Mouse (Mus musculus): ENCODE measurements around the gene Slc25a11. TPM values are rescaled to one million over a fixed set of nuclear protein-coding genes. Genes with fewer than 3 reads are reported as not detected.

Gene Slc25a11
- polyA plus RNA-seq, 1 experiment from 2014 or later: 157 TPM

- no peaks in the 10 kb centered on the region for H3K27me3 ChIP-seq (ENCODE audit: control insufficient read depth, insufficient read depth, low read length)
- H3K4me2 ChIP-seq (replicated peaks; ENCODE audit: low read depth, low read length): peak overlapping the region; percentile 85
- WGBS: 7% methylated on average over 16 of the region's 16 CpGs
- H3K4me3 ChIP-seq (ENCODE audit: low read depth, low read length): peak overlapping the region; percentile 100
- peaks cover 28% of the 10 kb centered on the region for H3K4me1 ChIP-seq (ENCODE audit: control insufficient read depth, insufficient read depth, low read length)
- peak overlapping the region; percentile 98 for H3K9ac ChIP-seq (replicated peaks; ENCODE audit: low read depth, low read length)
- H3K36me3 ChIP-seq (ENCODE audit: control insufficient read depth, insufficient read depth, low read length): peaks cover 10% of the 10 kb centered on the region; the same call in 1 of the 2 replicates
- H3K27ac ChIP-seq (ENCODE audit: low read length): peak overlapping the region; percentile 99
- ATAC-seq (ENCODE audit: insufficient number of reproducible peaks, insufficient read depth, low FRiP score, low read depth): no peak
- H3K9me3 ChIP-seq (ENCODE audit: control insufficient read depth, low read depth, low read length): no peaks in the 10 kb centered on the region
Measured at GRCm38 (mm10) chr11:70656456-70656927, 9.2 kb upstream of the Slc25a11 start.

GRCm38 (mm10) chr11:70655571-70656455 lies 8.5 kb upstream of the Slc25a11 start:
- H3K4me3 ChIP-seq (ENCODE audit: low read depth, low read length): peak overlapping the region; percentile 100
- peak overlapping the region; percentile 85 for H3K4me2 ChIP-seq (replicated peaks; ENCODE audit: low read depth, low read length)
- peaks cover 33% of the 10 kb centered on the region for H3K4me1 ChIP-seq (ENCODE audit: control insufficient read depth, insufficient read depth, low read length)
- no peaks in the 10 kb centered on the region for H3K27me3 ChIP-seq (ENCODE audit: control insufficient read depth, insufficient read depth, low read length)
- ATAC-seq (ENCODE audit: insufficient number of reproducible peaks, insufficient read depth, low FRiP score, low read depth): peak; percentile 38; the same call in 1 of the 2 replicates
- H3K9ac ChIP-seq (replicated peaks; ENCODE audit: low read depth, low read length): peak overlapping the region; percentile 98
- H3K9me3 ChIP-seq (ENCODE audit: control insufficient read depth, low read depth, low read length): no peaks in the 10 kb centered on the region
- H3K27ac ChIP-seq (ENCODE audit: low read length): peak overlapping the region; percentile 99
- H3K36me3 ChIP-seq (ENCODE audit: control insufficient read depth, insufficient read depth, low read length): peaks cover 17% of the 10 kb centered on the region
- WGBS: under 1% methylated on average over 61 of the region's 61 CpGs

DNA sequence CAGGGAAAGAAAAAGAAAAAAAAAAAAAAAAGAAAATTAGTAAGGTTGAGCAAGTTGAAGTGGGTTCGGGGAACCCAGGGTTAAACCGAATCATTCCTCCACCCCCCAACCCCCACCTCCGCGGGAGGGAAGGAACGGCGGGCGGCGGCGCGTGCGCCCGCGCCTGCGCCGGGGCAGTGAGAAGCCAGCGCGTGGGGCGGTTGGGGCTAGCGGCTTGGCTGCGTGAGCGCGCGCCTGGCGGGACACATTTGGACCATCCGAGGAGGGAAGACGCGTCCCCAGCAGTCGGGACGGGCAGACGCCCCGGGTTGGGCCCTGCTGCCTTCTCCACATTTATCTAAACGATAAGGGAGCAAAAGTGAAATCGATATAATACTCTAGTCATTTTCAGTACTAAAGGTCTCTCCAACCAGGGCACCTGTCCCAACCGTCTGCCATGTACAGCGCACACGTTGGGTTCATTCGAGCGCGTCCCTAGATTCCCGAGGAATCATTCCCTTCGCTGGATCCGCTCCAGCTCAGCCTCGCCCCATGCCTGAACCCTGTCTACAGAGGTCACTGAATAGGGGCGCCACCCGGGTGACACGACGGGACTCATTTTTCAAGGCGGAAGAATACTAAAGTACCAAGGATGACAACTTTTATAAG lies 7.8 kb upstream of the Slc25a11 start:
- Histone ChIP-seq H3K4me1 (ENCODE audit: control insufficient read depth, insufficient read depth, low read length) (peaks cover 35% of the 10 kb centered on the region), H3K36me3 (ENCODE audit: control insufficient read depth, insufficient read depth, low read length) (peaks cover 24% of the 10 kb centered on the region), H3K9ac (replicated peaks; ENCODE audit: low read depth, low read length) (peak overlapping the region; percentile 98), H3K4me2 (replicated peaks; ENCODE audit: low read depth, low read length) (peak overlapping the region; percentile 85), H3K4me3 (ENCODE audit: low read depth, low read length) (peak overlapping the region; percentile 100), H3K9me3 (ENCODE audit: control insufficient read depth, low read depth, low read length) (no peaks in the 10 kb centered on the region), H3K27me3 (ENCODE audit: control insufficient read depth, insufficient read depth, low read length) (no peaks in the 10 kb centered on the region), H3K27ac (ENCODE audit: low read length) (peak overlapping the region; percentile 99)
- under 1% methylated on average over 48 of the region's 48 CpGs for WGBS
- ATAC-seq (ENCODE audit: insufficient number of reproducible peaks, insufficient read depth, low FRiP score, low read depth): peak; percentile 29

GRCm38 (mm10) chr11:70654198-70654922 lies 7.1 kb upstream of the Slc25a11 start, which contains the start of gene Pfn1:
Gene Pfn1 (minus strand): TSS chr11:70654644.
- WGBS: under 1% methylated on average over 57 of the region's 61 CpGs
- ATAC-seq (ENCODE audit: insufficient number of reproducible peaks, insufficient read depth, low FRiP score, low read depth): peak; percentile 43; the same call in 1 of the 2 replicates

DNA sequence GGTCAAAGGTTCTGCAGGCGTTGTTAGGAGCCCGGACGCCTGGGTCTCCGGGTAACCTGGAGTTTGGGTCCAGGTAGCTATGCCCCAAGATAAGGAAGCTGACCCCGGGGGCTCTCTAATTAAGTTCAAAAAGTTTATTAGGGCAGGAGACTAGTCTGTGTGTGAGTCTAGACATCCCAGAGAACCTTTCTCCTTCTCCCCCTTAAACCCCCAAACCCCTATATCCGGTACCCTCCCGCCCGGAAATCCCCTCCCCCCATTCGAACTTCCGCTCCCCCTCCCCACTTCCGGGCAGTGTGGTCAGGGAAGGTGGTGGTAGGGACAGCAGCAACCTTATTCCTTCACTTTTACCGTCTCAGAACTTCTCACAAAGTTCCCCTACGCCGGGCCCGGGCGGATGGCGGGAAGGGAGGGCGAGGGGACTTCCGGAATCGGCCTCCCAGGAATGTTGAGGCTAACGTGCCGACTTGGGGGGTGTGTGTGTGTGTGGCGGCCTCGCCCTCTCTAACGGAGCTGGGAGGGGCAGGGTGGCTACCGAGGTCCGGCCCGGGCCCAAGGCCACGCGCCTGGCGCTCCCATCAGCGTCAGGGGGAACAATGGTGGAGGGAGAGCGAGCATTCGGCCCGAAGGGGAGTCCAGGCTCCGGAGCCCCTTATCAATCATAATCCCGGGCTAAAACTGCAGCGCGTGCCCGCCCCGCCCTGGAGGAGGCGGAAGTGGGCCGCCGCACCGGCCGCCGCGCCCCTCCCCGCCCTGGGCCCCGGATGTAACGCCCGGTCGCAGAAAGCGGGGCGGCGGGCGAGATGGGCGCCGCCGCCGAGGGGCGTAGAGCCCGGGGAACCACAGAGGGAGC lies 6.3 kb upstream of the Slc25a11 start:
- Histone ChIP-seq H3K4me2 (replicated peaks; ENCODE audit: low read depth, low read length) (peak overlapping the region; percentile 85), H3K27ac (ENCODE audit: low read length) (peak overlapping the region; percentile 99), H3K9me3 (ENCODE audit: control insufficient read depth, low read depth, low read length) (no peaks in the 10 kb centered on the region), H3K27me3 (ENCODE audit: control insufficient read depth, insufficient read depth, low read length) (no peaks in the 10 kb centered on the region), H3K4me1 (ENCODE audit: control insufficient read depth, insufficient read depth, low read length) (peaks cover 38% of the 10 kb centered on the region), H3K36me3 (ENCODE audit: control insufficient read depth, insufficient read depth, low read length) (peaks cover 37% of the 10 kb centered on the region), H3K9ac (replicated peaks; ENCODE audit: low read depth, low read length) (peak overlapping the region; percentile 98), H3K4me3 (ENCODE audit: low read depth, low read length) (peak overlapping the region; percentile 100)
- WGBS: under 1% methylated on average over 62 of the region's 63 CpGs
- peak; percentile 29; the same call in 1 of the 2 replicates for ATAC-seq (ENCODE audit: insufficient number of reproducible peaks, insufficient read depth, low FRiP score, low read depth)

More at GRCm38 (mm10) chr11:70654198-70654922, 7.1 kb upstream of the Slc25a11 start, which contains the start of gene Pfn1:
- H3K4me2 ChIP-seq (replicated peaks; ENCODE audit: low read depth, low read length): peak within 1 kb of the TSS; percentile 85
- H3K27ac ChIP-seq (ENCODE audit: low read length): peak within 1 kb of the TSS; percentile 99
- H3K9ac ChIP-seq (replicated peaks; ENCODE audit: low read depth, low read length): peak within 1 kb of the TSS; percentile 98
- H3K27me3 ChIP-seq (ENCODE audit: control insufficient read depth, insufficient read depth, low read length): no peaks in the 10 kb centered on the region
- H3K9me3 ChIP-seq (ENCODE audit: control insufficient read depth, low read depth, low read length): no peaks in the 10 kb centered on the region
- H3K36me3 ChIP-seq (ENCODE audit: control insufficient read depth, insufficient read depth, low read length): peaks cover 31% of the 10 kb centered on the region
- peak within 1 kb of the TSS; percentile 100 for H3K4me3 ChIP-seq (ENCODE audit: low read depth, low read length)
- peaks cover 35% of the 10 kb centered on the region for H3K4me1 ChIP-seq (ENCODE audit: control insufficient read depth, insufficient read depth, low read length)

DNA sequence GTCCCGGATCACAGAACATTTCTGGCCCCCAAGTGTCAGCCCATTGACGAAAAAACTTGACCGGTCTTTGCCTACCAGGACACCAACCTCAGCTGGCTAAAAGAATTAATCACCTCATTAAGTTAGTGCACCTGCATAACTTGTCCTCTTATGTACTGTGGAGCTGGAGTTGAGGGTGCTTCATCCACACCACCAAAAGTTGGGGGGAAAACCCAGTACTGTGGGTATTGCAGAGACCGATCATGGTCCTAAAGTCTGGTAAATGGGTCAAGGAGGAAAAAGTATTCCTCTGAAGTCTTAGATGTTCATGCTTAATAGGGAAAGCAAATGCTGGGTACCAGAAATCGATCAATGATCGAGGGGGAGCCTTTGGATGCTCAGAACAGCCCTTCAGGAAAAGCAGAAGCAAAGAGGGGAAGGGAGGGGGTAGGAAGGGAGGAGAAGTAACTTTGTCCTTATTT lies 5.6 kb upstream of the Slc25a11 start:
- H3K4me2 ChIP-seq (replicated peaks; ENCODE audit: low read depth, low read length): peak overlapping the region; percentile 85
- no peaks in the 10 kb centered on the region for H3K27me3 ChIP-seq (ENCODE audit: control insufficient read depth, insufficient read depth, low read length)
- WGBS: 43% methylated on average over 6 of the region's 6 CpGs
- no peak for ATAC-seq (ENCODE audit: insufficient number of reproducible peaks, insufficient read depth, low FRiP score, low read depth)
- peaks cover 40% of the 10 kb centered on the region for H3K36me3 ChIP-seq (ENCODE audit: control insufficient read depth, insufficient read depth, low read length)
- peak overlapping the region; percentile 98 for H3K9ac ChIP-seq (replicated peaks; ENCODE audit: low read depth, low read length)
- H3K4me3 ChIP-seq (ENCODE audit: low read depth, low read length): peak overlapping the region; percentile 100
- H3K27ac ChIP-seq (ENCODE audit: low read length): peak overlapping the region; percentile 99
- peaks cover 42% of the 10 kb centered on the region for H3K4me1 ChIP-seq (ENCODE audit: control insufficient read depth, insufficient read depth, low read length)
- no peaks in the 10 kb centered on the region for H3K9me3 ChIP-seq (ENCODE audit: control insufficient read depth, low read depth, low read length)

DNA sequence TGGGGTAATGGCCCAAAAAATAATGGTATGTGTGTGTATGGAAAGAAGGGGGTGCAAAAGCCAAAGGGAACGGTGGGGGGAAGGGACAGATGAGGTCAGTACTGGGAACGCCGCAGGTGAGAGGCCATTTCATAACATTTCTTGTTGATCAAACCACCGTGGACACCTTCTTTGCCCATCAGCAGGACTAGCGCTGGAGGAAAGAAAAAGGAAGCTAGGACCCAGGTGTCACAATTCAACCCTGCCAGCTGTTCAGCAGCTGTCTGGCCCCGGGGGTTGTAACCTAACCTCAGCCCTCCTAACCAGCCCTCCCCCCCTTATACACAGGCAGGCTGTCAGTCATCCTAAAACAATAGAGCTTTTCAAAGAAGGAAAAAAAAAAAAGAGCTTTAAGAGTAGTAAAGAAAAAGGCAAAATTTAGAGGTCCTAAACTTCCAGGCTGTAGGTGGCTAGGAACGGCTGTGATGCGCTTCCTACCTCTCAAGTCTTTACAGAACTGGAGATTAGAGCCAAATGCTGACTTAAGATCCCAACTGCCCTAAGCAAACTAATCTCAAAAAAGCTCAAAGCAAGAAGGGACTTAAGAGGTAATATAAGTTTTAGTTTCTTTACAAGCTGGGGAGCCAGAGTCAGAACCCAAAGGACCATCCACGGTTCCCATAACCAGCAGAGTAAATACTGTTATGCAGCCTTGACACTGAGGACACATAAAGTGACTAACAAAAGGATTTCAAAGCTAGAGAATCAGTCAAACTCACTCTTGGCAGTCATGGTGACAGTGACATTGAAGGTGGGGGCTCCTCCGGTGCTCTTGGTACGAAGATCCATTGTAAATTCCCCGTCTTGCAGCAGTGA lies 5.0 kb upstream of the Slc25a11 start:
- H3K4me1 ChIP-seq (ENCODE audit: control insufficient read depth, insufficient read depth, low read length): peaks cover 41% of the 10 kb centered on the region
- H3K27me3 ChIP-seq (ENCODE audit: control insufficient read depth, insufficient read depth, low read length): no peaks in the 10 kb centered on the region
- H3K4me3 ChIP-seq (ENCODE audit: low read depth, low read length): peak overlapping the region; percentile 100
- peak overlapping the region; percentile 85 for H3K4me2 ChIP-seq (replicated peaks; ENCODE audit: low read depth, low read length)
- peak overlapping the region; percentile 98; the same call in 1 of the 2 replicates for H3K9ac ChIP-seq (replicated peaks; ENCODE audit: low read depth, low read length)
- peaks cover 40% of the 10 kb centered on the region for H3K36me3 ChIP-seq (ENCODE audit: control insufficient read depth, insufficient read depth, low read length)
- H3K9me3 ChIP-seq (ENCODE audit: control insufficient read depth, low read depth, low read length): no peaks in the 10 kb centered on the region
- H3K27ac ChIP-seq (ENCODE audit: low read length): peak overlapping the region; percentile 99; the same call in 1 of the 2 replicates
- 59% methylated on average over 12 of the region's 12 CpGs for WGBS
- ATAC-seq (ENCODE audit: insufficient number of reproducible peaks, insufficient read depth, low FRiP score, low read depth): no peak

All from stomach, embryonic 14.5 days (tissue).